Mouse (Mus musculus) MEL (cell line): Measurements from ENCODE around the gene Tnfsf13b. TPM values are rescaled to one million over a fixed set of nuclear protein-coding genes. Genes with fewer than 3 reads are reported as not detected.

Experiments
- DNase-seq: peaks from one replicate; pipeline ENCODE4 v3.0.0; 2011; ENCODE audit warnings: low read depth, low spot score
- H3K27ac ChIP-seq: 2 replicates; pipeline ENCODE4 v1.5.1; 2012; ENCODE audit warnings: low read depth, mild to moderate bottlenecking, control low read depth, low read length, moderate library complexity; ENCODE audit not compliant: control insufficient read depth
- H3K27me3 ChIP-seq, 2 experiments: fragments of 150-350 bp in 1 of 2; sonication (generic) in 1 of 2; 2 replicates each; pipeline ENCODE4 v1.6.1; 2012; ENCODE audit warnings: low read length in 2 of 2, mild to moderate bottlenecking in 2 of 2, improper control_type of control experiment in 1 of 2, moderate library complexity in 1 of 2; ENCODE audit not compliant: insufficient read depth in 2 of 2, control insufficient read depth in 1 of 2
- H3K36me3 ChIP-seq, 2 experiments: 2 replicates each; pipeline ENCODE4 v1.6.1; 2012 to 2014; ENCODE audit warnings: low read length in 2 of 2, improper control_type of control experiment in 1 of 2, inconsistent platforms in 1 of 2, mild to moderate bottlenecking in 1 of 2; ENCODE audit not compliant: insufficient read depth in 2 of 2, control insufficient read depth in 1 of 2
- H3K4me1 ChIP-seq, 2 experiments: fragments of 150-350 bp in 1 of 2; sonication (generic) in 1 of 2; 2 replicates each; pipeline ENCODE4 v1.6.1; 2012; ENCODE audit warnings: low read length in 2 of 2, improper control_type of control experiment in 1 of 2, mild to moderate bottlenecking in 1 of 2; ENCODE audit not compliant: insufficient read depth in 2 of 2, control insufficient read depth in 1 of 2
- H3K4me3 ChIP-seq, 2 experiments: fragments of 150-350 bp in 1 of 2; sonication (generic) in 1 of 2; 2 replicates each; pipeline ENCODE4 v1.5.1; 2012; ENCODE audit warnings: low read depth in 2 of 2, low read length in 2 of 2, mild to moderate bottlenecking in 2 of 2, moderate library complexity in 2 of 2, control low read depth in 1 of 2, improper control_type of control experiment in 1 of 2; ENCODE audit not compliant: control insufficient read depth in 1 of 2, insufficient read depth in 1 of 2
- H3K79me2 ChIP-seq: 2 replicates; pipeline ENCODE4 v1.6.1; 2012; ENCODE audit warnings: mild to moderate bottlenecking, low read length, moderate library complexity; ENCODE audit not compliant: control insufficient read depth, poor library complexity, insufficient read depth
- H3K9ac ChIP-seq: 2 replicates; pipeline ENCODE4 v1.6.1; 2012; ENCODE audit warnings: low read depth, mild to moderate bottlenecking, control low read depth, low read length, moderate library complexity; ENCODE audit not compliant: control insufficient read depth, poor library complexity, severe bottlenecking
- H3K9me3 ChIP-seq: fragments of 150-350 bp; sonication (generic); replicated peaks from 2 replicates; pipeline ENCODE4 v1.6.1; 2012; ENCODE audit warnings: mild to moderate bottlenecking, low read length, improper control_type of control experiment, moderate library complexity; ENCODE audit not compliant: insufficient read depth
- BHLHE40 ChIP-seq: IDR thresholded peaks from 2 replicates; pipeline ENCODE4 v1.6.1; 2012; ENCODE audit warnings: low read depth, mild to moderate bottlenecking, inconsistent platforms, low read length, improper control_type of control experiment, borderline replicate concordance
- CHD1 ChIP-seq: IDR thresholded peaks from 2 replicates; pipeline ENCODE4 v1.6.1; 2012; ENCODE audit warnings: low read depth, mild to moderate bottlenecking, inconsistent platforms, low read length, improper control_type of control experiment
- E2F4 ChIP-seq: IDR thresholded peaks from 2 replicates; pipeline ENCODE4 v1.6.1; 2011; ENCODE audit warnings: low read depth, low read length, improper control_type of control experiment, borderline replicate concordance
- ELF1 ChIP-seq: IDR thresholded peaks from 2 replicates; pipeline ENCODE4 v1.6.1; 2014; ENCODE audit warnings: low read depth, mild to moderate bottlenecking, inconsistent platforms, low read length, improper control_type of control experiment, moderate library complexity
- EP300 ChIP-seq, 2 experiments: IDR thresholded peaks; 2 replicates each; pipeline ENCODE4 v1.6.1; 2011; ENCODE audit warnings: improper control_type of control experiment in 2 of 2, low read length in 2 of 2, low read depth in 1 of 2, mild to moderate bottlenecking in 1 of 2
- GABPA ChIP-seq: IDR thresholded peaks from 2 replicates; pipeline ENCODE4 v1.6.1; 2012; ENCODE audit warnings: low read depth, mild to moderate bottlenecking, inconsistent platforms, low read length, improper control_type of control experiment, moderate library complexity
- GATA1 ChIP-seq: IDR thresholded peaks from 2 replicates; pipeline ENCODE4 v1.6.1; 2011; ENCODE audit warnings: low read depth, low read length, improper control_type of control experiment
- HCFC1 ChIP-seq: IDR thresholded peaks from 2 replicates; pipeline ENCODE4 v1.6.1; 2012; ENCODE audit warnings: low read depth, mild to moderate bottlenecking, inconsistent platforms, low read length, improper control_type of control experiment, moderate library complexity
- MAX ChIP-seq: IDR thresholded peaks from 2 replicates; pipeline ENCODE4 v1.6.1; 2011; ENCODE audit warnings: low read length, improper control_type of control experiment
- MXI1 ChIP-seq: IDR thresholded peaks from 2 replicates; pipeline ENCODE4 v1.6.1; 2011; ENCODE audit warnings: mild to moderate bottlenecking, low read depth, low read length, improper control_type of control experiment
- MYC ChIP-seq: IDR thresholded peaks from 2 replicates; pipeline ENCODE4 v1.6.1; 2011; ENCODE audit warnings: low read depth, mild to moderate bottlenecking, low read length, improper control_type of control experiment, moderate library complexity
- NRF1 ChIP-seq: IDR thresholded peaks from 2 replicates; pipeline ENCODE4 v1.6.1; 2014; ENCODE audit warnings: low read depth, mild to moderate bottlenecking, inconsistent platforms, low read length, improper control_type of control experiment, moderate library complexity; ENCODE audit not compliant: poor library complexity, insufficient read depth, severe bottlenecking
- POLR2A ChIP-seq, 2 experiments: IDR thresholded peaks; 2 replicates each; pipeline ENCODE4 v1.6.1; 2011 to 2012; ENCODE audit warnings: low read length in 2 of 2, mild to moderate bottlenecking in 2 of 2, control low read depth in 1 of 2, improper control_type of control experiment in 1 of 2, low read depth in 1 of 2, moderate library complexity in 1 of 2; ENCODE audit not compliant: control insufficient read depth in 1 of 2, insufficient read depth in 1 of 2, poor library complexity in 1 of 2
- POLR2AphosphoS2 ChIP-seq: IDR thresholded peaks from 2 replicates; pipeline ENCODE4 v1.6.1; 2011; ENCODE audit warnings: low read length, improper control_type of control experiment
- POLR2AphosphoS5 ChIP-seq: IDR thresholded peaks from 2 replicates; pipeline ENCODE4 v1.6.1; 2012; ENCODE audit warnings: low read depth, borderline replicate concordance, mild to moderate bottlenecking, inconsistent platforms, low read length, moderate library complexity, mixed read lengths
- RAD21 ChIP-seq: IDR thresholded peaks from 2 replicates; pipeline ENCODE4 v1.6.1; 2011; ENCODE audit warnings: mild to moderate bottlenecking, low read depth, low read length, improper control_type of control experiment
- RCOR1 ChIP-seq: IDR thresholded peaks from 2 replicates; pipeline ENCODE4 v1.6.1; 2012; ENCODE audit warnings: low read depth, mild to moderate bottlenecking, inconsistent platforms, low read length, improper control_type of control experiment
- SMC3 ChIP-seq: IDR thresholded peaks from 2 replicates; pipeline ENCODE4 v1.6.1; 2011; ENCODE audit warnings: low read depth, low read length, improper control_type of control experiment
- TBP ChIP-seq: IDR thresholded peaks from 2 replicates; pipeline ENCODE4 v1.8.0; 2011; ENCODE audit warnings: low read depth, low read length, improper control_type of control experiment
- USF2 ChIP-seq, 2 experiments: IDR thresholded peaks; 2 replicates each; pipeline ENCODE4 v1.6.1; 2011 to 2012; ENCODE audit warnings: improper control_type of control experiment in 2 of 2, low read length in 2 of 2, borderline replicate concordance in 1 of 2, inconsistent platforms in 1 of 2, low read depth in 1 of 2, mild to moderate bottlenecking in 1 of 2; ENCODE audit not compliant: insufficient read depth in 1 of 2
- ZC3H11A ChIP-seq: IDR thresholded peaks from 2 replicates; pipeline ENCODE4 v1.6.1; 2012; ENCODE audit warnings: low read depth, mild to moderate bottlenecking, inconsistent platforms, low read length, improper control_type of control experiment
- ZKSCAN1 ChIP-seq: IDR thresholded peaks from 2 replicates; pipeline ENCODE4 v1.6.1; 2012; ENCODE audit warnings: low read depth, mild to moderate bottlenecking, inconsistent platforms, low read length, improper control_type of control experiment, moderate library complexity
- ZMIZ1 ChIP-seq: IDR thresholded peaks from 2 replicates; pipeline ENCODE4 v1.6.1; 2012; ENCODE audit warnings: low read depth, mild to moderate bottlenecking, inconsistent platforms, low read length, improper control_type of control experiment, moderate library complexity
- ZNF384 ChIP-seq: IDR thresholded peaks from 2 replicates; pipeline ENCODE4 v1.6.1; 2012; ENCODE audit warnings: low read depth, mild to moderate bottlenecking, inconsistent platforms, low read length, improper control_type of control experiment
- polyA plus RNA-seq, 2 experiments: library from polyadenylated mRNA; stranded (reverse) in 1 of 2; unstranded in 1 of 2; fragments of >175 nt in 1 of 2; fragments of >200 nt in 1 of 2; gene quantifications; 2 replicates each; pipeline versions ENCODE4 v1.2.1 to v1.2.4; 2012; ENCODE audit warnings: low replicate concordance in 2 of 2, low read depth in 1 of 2; ENCODE audit not compliant: insufficient read length in 2 of 2, insufficient read depth in 1 of 2, missing spikeins in 1 of 2
- total RNA-seq: library from RNA; depleted of rRNA; stranded (reverse); fragments of 300-350 nt; gene quantifications from 2 replicates; pipeline ENCODE4 v1.2.3, GENCODE M21; 2012

The Tnfsf13b gene
- total and polyA plus RNA-seq, 3 experiments: 0.14 TPM; not detected in 2

GRCm38 (mm10) chr8:10031177-10031576 lies 24.9 kb downstream of the Tnfsf13b start:
- no peaks in the 10 kb centered on the region for H3K36me3 ChIP-seq
- no peaks in the 10 kb centered on the region for H3K27me3 ChIP-seq
- H3K79me2 ChIP-seq: no peaks in the 10 kb centered on the region
- TF ChIP-seq EP300 (IDR thresholded peaks at IDR 0.05; ENCODE audit: low read depth in 1 of 2, low read length in 2 of 2) (no peak), MAX (no peak), ELF1 (no peak), POLR2AphosphoS5 (no peak), ZC3H11A (no peak), MXI1 (no peak), GATA1 (no peak), RCOR1 (no peak), USF2 (IDR thresholded peaks at IDR 0.05; ENCODE audit: borderline replicate concordance in 1 of 2, insufficient read depth in 1 of 2, low read depth in 1 of 2, low read length in 2 of 2) (no peak), ZMIZ1 (no peak), POLR2A (IDR thresholded peaks at IDR 0.05; ENCODE audit: control insufficient read depth in 1 of 2, insufficient read depth in 1 of 2, low read depth in 1 of 2, low read length in 2 of 2, poor library complexity in 1 of 2) (no peak), TBP (no peak)
- DNase-seq: no peak
- no peak overlapping the region for H3K4me3 ChIP-seq
- H3K9ac ChIP-seq: no peak overlapping the region
- no peaks in the 10 kb centered on the region for H3K4me1 ChIP-seq
- no peak overlapping the region for H3K27ac ChIP-seq
- no peaks in the 10 kb centered on the region for H3K9me3 ChIP-seq

- H3K9me3 ChIP-seq: no peaks in the 10 kb centered on the region
- H3K27ac ChIP-seq: no peak overlapping the region
- TF ChIP-seq POLR2A (IDR thresholded peaks at IDR 0.05; ENCODE audit: control insufficient read depth in 1 of 2, insufficient read depth in 1 of 2, low read depth in 1 of 2, low read length in 2 of 2, poor library complexity in 1 of 2) (no peak), BHLHE40 (no peak), RAD21 (no peak), ZNF384 (no peak), USF2 (IDR thresholded peaks at IDR 0.05; ENCODE audit: borderline replicate concordance in 1 of 2, insufficient read depth in 1 of 2, low read depth in 1 of 2, low read length in 2 of 2) (no peak), E2F4 (no peak), GABPA (no peak), MXI1 (no peak), POLR2AphosphoS2 (no peak), HCFC1 (no peak), SMC3 (no peak), ZKSCAN1 (no peak), MYC (no peak), POLR2AphosphoS5 (no peak), RCOR1 (no peak), CHD1 (no peak), NRF1 (no peak)
- H3K79me2 ChIP-seq: no peaks in the 10 kb centered on the region
- H3K27me3 ChIP-seq: no peaks in the 10 kb centered on the region
- H3K4me1 ChIP-seq: no peaks in the 10 kb centered on the region
- no peaks in the 10 kb centered on the region for H3K36me3 ChIP-seq
- H3K4me3 ChIP-seq: no peak overlapping the region
- no peak overlapping the region for H3K9ac ChIP-seq
- DNase-seq: no peak
Observed at GRCm38 (mm10) chr8:10040866-10041265, 34.6 kb downstream of the Tnfsf13b start.
